Mouse (Mus musculus) MEL (cell line): ENCODE measurements around the gene Hoxb5.

Experiments
- CTCF ChIP-seq, 3 experiments: IDR thresholded peaks in 2 of 3; conservative IDR thresholded peaks in 1 of 3; 2 replicates each; pipeline ENCODE4 v1.5.1; 2011 to 2012; ENCODE audit warnings: low read length in 3 of 3, low read depth in 2 of 3, mild to moderate bottlenecking in 2 of 3, improper control_type of control experiment in 1 of 3, inconsistent platforms in 1 of 3, mixed read lengths in 1 of 3, moderate library complexity in 1 of 3; ENCODE audit not compliant: control insufficient read depth in 1 of 3, insufficient read depth in 1 of 3, poor library complexity in 1 of 3, severe bottlenecking in 1 of 3
- ETS1 ChIP-seq: IDR thresholded peaks from 2 replicates; pipeline ENCODE4 v1.6.1; 2012; ENCODE audit warnings: low read depth, mild to moderate bottlenecking, inconsistent platforms, low read length, improper control_type of control experiment, moderate library complexity
- GATA1 ChIP-seq: IDR thresholded peaks from 2 replicates; pipeline ENCODE4 v1.6.1; 2011; ENCODE audit warnings: low read depth, low read length, improper control_type of control experiment

DNA sequence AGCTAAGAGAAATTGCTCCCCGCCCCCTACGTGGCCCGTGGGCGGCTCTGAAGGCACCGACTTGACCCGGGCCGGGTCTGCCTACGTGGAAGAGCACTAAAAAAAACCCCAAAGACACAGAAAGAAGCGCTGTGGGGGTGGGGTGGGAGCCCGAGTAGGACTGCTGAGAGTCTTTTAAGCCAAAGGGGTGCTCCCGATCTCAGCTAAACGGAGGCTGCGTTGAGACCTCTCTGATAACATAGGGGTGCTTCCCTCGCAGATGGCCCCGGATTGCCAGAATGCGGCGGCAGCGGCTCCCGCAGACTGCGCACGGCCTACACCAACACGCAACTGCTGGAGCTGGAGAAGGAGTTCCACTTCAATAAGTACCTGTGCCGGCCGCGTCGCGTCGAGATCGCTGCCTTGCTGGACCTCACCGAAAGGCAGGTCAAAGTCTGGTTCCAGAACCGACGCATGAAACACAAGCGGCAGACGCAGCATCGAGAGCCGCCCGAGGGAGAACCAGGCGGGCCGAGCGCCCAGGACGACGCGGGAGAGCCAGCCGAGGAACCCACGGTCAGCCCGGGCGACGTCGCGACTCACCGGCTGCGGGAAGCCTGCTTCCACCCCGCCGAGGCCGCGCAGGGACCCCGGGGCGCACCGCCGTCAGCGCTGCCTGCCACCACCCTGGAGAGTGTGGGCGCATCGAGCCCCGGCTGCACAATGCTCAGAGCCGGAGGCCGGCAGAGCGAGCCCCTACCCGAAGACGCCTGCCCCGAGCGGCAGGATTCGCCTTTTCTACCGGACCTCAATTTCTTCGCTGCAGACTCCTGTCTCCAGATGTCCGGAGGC is 49.8 kb downstream of the Hoxb5 start:
- no peak for TF ChIP-seq CTCF (IDR thresholded peaks at IDR 0.05 in 2 of 3, conservative IDR thresholded peaks at IDR 0.05 in 1 of 3; ENCODE audit: control insufficient read depth in 1 of 3, insufficient read depth in 1 of 3, low read depth in 2 of 3, low read length in 3 of 3, poor library complexity in 1 of 3, severe bottlenecking in 1 of 3)
- no peak for TF ChIP-seq ETS1
- TF ChIP-seq GATA1: no peak
